Mouse (Mus musculus) E14TG2a.4 (cell line): ENCODE measurements around the gene Casp1.

Source experiments
- H3K27me3 ChIP-seq: 2 replicates; pipeline ENCODE4 v1.6.1; 2014; ENCODE audit warnings: low read length, control low read depth; ENCODE audit not compliant: insufficient read depth
- H3K36me3 ChIP-seq: 2 replicates; pipeline ENCODE4 v1.6.1; 2014; ENCODE audit warnings: low read length, control low read depth; ENCODE audit not compliant: insufficient read depth
- H3K4me1 ChIP-seq: replicated peaks from 2 replicates; pipeline ENCODE4 v1.6.1; 2014; ENCODE audit warnings: low read depth, low read length, control low read depth
- H3K4me3 ChIP-seq: replicated peaks from 2 replicates; pipeline ENCODE4 v1.5.1; 2014; ENCODE audit warnings: mild to moderate bottlenecking, low read length
- H3K9me3 ChIP-seq: 2 replicates; pipeline ENCODE4 v1.6.1; 2014; ENCODE audit warnings: low read length, control low read depth
- CTCF ChIP-seq: conservative IDR thresholded peaks from 2 replicates; pipeline ENCODE4 v1.5.1; 2014; ENCODE audit warnings: low read length
- NANOG ChIP-seq: IDR thresholded peaks from 2 replicates; pipeline ENCODE4 v1.6.1; 2014; ENCODE audit warnings: borderline replicate concordance, low read length, mixed read lengths
- POU5F1 ChIP-seq: IDR thresholded peaks from 2 replicates; pipeline ENCODE4 v1.6.1; 2014; ENCODE audit warnings: low read length, borderline replicate concordance

Casp1 gene

GRCm38 (mm10) chr9:5345291-5345898, 47.1 kb downstream of the Casp1 start, which contains the start of gene Casp12:
TSS of gene Casp12 (plus strand) at chr9:5345430.
- H3K27me3 ChIP-seq: no peaks in the 10 kb centered on the region
- H3K4me3 ChIP-seq: no peak within 1 kb of the TSS
- no peak for TF ChIP-seq POU5F1
- no peak for TF ChIP-seq NANOG
- no peak for TF ChIP-seq CTCF
- no peaks in the 10 kb centered on the region for H3K4me1 ChIP-seq
- no peaks in the 10 kb centered on the region for H3K9me3 ChIP-seq
- no peaks in the 10 kb centered on the region for H3K36me3 ChIP-seq

GRCm38 (mm10) chr9:5347381-5347780, 49.1 kb downstream of the Casp1 start:
- Histone ChIP-seq H3K9me3 (no peaks in the 10 kb centered on the region), H3K27me3 (no peaks in the 10 kb centered on the region), H3K4me3 (no peak overlapping the region), H3K4me1 (no peaks in the 10 kb centered on the region), H3K36me3 (no peaks in the 10 kb centered on the region)
- TF ChIP-seq POU5F1 (no peak), NANOG (no peak), CTCF (no peak)

GRCm38 (mm10) chr9:5353673-5354072, 55.4 kb downstream of the Casp1 start:
- no peak for TF ChIP-seq NANOG
- TF ChIP-seq CTCF: no peak
- no peak for TF ChIP-seq POU5F1
- H3K9me3 ChIP-seq: peaks cover 2% of the 10 kb centered on the region; the same call in 1 of the 2 replicates
- H3K36me3 ChIP-seq: no peaks in the 10 kb centered on the region
- no peak overlapping the region for H3K4me3 ChIP-seq
- no peaks in the 10 kb centered on the region for H3K4me1 ChIP-seq
- H3K27me3 ChIP-seq: no peaks in the 10 kb centered on the region

DNA sequence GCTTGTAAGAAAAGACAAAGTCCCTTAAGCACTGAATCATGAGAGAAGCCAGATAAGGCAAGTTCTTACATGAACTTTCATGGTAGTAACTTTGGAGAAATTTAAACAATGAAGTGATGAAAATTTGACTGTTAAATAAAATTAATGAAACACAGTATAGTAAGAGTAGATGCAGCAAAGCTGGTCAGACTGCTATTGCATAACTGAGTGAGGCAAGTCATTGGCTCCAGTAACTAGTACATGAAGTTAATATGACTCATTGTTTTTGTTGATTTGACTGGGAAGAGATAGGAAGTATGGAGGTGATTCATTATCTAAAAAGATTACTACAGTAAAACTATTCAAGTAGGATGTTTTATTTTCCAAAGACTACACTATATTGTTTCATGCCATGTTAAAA, 58.5 kb downstream of the Casp1 start:
- no peak for TF ChIP-seq CTCF
- no peak for TF ChIP-seq POU5F1
- TF ChIP-seq NANOG: no peak
- H3K4me1 ChIP-seq: no peaks in the 10 kb centered on the region
- no peaks in the 10 kb centered on the region for H3K27me3 ChIP-seq
- peaks cover 3% of the 10 kb centered on the region; the same call in 1 of the 2 replicates for H3K9me3 ChIP-seq
- H3K4me3 ChIP-seq: no peak overlapping the region
- H3K36me3 ChIP-seq: no peaks in the 10 kb centered on the region
